Mouse (Mus musculus): ENCODE results near the gene Kcnk3.

Kcnk3 gene

GRCm38 (mm10) chr5:30588301-30588968 lies 465 bp downstream of the Kcnk3 start:
- peak; percentile 54 for DNase-seq (ENCODE audit: low read depth, low spot score)

- DNase-seq (ENCODE audit: low read depth, low spot score) = no peak
Measured at GRCm38 (mm10) chr5:30589069-30589468, 1.1 kb downstream of the Kcnk3 start.

DNA sequence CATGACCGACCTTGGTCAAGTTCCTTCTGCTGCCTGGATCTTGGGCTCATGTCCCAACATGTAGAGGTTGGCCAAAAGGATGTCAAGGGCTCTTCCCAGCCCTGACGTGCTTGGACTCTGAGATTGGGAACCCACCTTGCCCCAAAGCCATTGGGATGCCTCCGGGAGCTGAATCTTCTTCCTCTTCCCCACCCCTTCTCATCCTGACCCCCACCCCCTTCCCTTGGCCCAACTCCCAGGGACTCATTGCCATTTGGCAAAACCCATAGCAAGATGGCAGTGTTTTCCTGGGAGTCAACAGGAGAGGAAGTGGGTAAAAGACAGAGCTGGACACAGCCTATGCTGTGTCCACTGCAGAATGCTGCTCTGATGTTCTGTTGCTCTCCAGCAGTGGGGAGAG lies 1.6 kb downstream of the Kcnk3 start:
- no peak for DNase-seq (ENCODE audit: low read depth, low spot score)

GRCm38 (mm10) chr5:30590231-30590630 lies 2.3 kb downstream of the Kcnk3 start:
- no peak for DNase-seq (ENCODE audit: low read depth, low spot score)

- DNase-seq (ENCODE audit: low read depth, low spot score) = no peak
Measured at GRCm38 (mm10) chr5:30591205-30591731, 3.3 kb downstream of the Kcnk3 start.

- DNase-seq (ENCODE audit: low read depth, low spot score) = no peak
Measured at GRCm38 (mm10) chr5:30591786-30592185, 3.8 kb downstream of the Kcnk3 start.

DNA sequence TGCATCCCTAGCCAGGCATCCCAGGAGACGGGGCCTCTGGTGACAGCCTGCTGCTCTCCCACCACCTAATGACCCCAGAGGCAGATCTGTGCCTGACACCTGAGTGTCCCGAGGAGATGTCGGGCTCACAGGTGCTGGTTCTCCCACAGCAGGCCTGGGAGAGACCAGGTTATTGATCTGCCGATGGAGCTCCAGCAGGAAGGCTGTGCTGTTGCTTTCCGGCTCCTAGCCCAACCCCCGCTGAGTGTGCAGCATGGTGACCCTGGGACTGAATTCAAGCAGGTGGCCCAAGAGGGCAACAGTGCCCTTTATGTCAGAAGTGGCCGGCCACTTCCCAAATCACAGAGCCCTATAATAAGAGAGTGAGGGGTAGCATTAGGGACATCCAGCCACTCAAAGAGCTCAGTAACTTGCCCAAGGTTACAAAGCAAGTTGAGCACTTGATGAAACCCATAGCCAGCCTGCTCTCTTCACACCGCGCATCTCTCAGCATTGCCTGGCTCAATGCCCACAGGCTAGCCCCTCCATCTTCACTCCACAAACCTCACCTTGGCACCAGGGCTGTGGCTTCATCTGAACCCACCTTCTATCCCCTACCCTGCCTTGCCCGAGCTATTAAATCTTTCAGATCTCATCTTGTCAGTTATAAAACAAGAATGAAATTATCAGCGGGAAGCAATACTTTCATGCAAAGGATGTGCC lies 4.5 kb downstream of the Kcnk3 start:
- no peak for DNase-seq (ENCODE audit: low read depth, low spot score)

DNA sequence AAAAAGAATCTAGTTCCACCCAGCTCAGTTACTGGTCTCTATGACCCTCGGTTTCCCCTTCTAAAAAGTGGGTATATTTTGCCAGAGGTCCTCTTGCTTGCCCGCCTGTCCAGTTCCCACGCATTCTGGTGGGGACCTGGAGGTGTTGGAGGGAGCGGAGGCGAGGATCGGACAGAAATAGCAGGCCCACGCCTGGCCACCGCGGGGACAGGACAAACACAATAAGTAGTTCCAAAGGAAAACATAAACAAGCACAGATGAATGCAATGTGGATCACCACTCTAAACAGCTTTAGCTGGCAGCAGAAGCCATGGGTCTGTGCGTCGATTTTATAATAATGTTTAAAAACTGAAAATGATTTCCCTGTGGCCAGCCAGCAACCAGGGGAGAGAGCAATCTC lies 5.4 kb downstream of the Kcnk3 start:
- DNase-seq (ENCODE audit: low read depth, low spot score) = no peak

GRCm38 (mm10) chr5:30593811-30594504 lies 6.0 kb downstream of the Kcnk3 start:
- DNase-seq (ENCODE audit: low read depth, low spot score) = no peak

DNA sequence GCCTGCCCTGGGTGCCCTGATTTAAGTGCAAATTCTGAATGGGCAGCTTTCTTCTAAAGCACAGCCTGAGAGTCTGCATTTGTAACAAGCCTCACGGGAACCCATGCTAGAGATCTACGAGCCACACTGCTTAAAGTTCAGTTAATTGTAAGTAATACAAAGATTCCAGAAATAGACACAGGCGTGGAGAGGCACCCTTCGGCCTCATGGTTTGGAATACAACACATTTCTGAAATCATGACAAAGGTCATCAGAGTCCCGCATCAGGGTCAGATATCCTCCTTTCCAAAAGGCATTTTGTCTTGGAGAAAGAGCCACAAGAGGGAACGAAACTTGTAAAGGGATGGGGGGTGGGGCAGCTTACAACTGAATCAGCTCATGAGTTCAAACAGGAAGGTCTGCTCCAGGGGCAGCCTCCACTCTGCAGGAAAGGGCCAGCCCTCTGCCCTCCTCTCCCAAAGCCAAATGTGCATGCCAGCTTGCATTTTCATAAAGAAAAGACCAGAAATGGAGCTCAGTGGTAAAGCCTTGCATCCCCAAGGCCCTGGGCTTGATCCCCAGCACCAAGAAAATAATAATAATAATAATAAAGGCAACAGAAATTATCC lies 7.1 kb downstream of the Kcnk3 start:
- DNase-seq (ENCODE audit: low read depth, low spot score) = no peak

DNA sequence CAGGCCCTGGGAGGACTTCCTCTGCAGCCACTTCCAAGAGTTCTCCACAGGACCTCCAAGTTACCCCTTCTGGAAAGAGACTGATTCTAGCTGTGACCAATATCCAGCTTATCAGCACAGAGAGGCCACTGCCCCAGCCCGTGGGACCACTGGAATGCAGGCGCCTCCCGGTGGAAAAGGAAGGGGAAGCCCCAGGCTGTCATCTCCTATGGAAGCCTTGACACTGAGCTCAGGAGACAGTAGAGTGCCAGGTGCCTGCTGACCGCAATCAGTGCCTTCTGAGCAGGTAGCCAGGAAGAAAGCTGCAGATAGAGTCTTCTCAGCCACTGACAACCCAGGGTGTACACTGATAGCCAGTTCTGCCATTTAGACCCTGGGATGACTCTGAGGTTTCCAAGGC lies 13.4 kb downstream of the Kcnk3 start:
- no peak for DNase-seq (ENCODE audit: low read depth, low spot score)

DNA sequence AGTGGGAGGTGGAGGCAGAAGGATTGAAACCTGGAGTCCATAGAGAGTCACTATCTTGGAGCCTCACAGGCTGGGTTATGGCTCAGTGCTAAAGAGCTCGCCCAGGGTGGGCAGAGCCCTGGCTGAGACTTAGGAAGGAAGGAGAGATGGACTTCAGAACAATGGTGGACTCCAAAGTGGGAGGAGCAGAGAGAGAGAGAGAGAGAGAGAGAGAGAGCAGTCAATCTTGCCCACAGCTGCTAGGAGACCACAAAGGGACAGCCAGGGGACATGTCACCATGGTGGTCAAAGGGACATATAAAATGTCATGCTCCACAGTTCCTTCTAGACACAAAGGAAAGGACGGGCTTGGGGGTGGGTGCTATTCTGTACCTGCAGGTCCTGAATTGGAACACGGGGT lies 15.3 kb downstream of the Kcnk3 start:
- no peak for DNase-seq (ENCODE audit: low read depth, low spot score)

GRCm38 (mm10) chr5:30603926-30604325 lies 16.0 kb downstream of the Kcnk3 start:
- DNase-seq (ENCODE audit: low read depth, low spot score) = no peak

DNA sequence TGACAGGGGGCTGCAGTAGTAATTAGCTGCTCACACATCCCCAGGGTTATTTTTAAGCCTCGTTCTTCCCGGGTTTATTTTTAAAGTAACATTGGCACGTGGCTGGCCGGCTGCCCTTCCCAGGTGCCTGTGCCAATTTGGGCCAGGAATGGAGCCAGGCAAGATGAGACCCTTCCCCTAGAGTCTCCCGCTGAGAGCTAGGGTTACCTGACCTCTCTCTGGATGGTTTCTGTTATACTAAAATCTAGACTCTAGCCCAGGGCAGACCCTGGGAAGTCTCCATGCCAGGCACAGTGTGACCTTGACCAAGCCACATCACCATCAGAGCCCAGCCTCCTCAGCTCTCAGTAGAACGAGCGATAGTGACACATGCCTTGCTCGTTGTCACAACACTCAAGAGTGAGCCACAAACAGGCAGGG lies 16.8 kb downstream of the Kcnk3 start:
- DNase-seq (ENCODE audit: low read depth, low spot score) = no peak

- no peak for DNase-seq (ENCODE audit: low read depth, low spot score)
Measured at GRCm38 (mm10) chr5:30605649-30606048, 17.7 kb downstream of the Kcnk3 start.

DNA sequence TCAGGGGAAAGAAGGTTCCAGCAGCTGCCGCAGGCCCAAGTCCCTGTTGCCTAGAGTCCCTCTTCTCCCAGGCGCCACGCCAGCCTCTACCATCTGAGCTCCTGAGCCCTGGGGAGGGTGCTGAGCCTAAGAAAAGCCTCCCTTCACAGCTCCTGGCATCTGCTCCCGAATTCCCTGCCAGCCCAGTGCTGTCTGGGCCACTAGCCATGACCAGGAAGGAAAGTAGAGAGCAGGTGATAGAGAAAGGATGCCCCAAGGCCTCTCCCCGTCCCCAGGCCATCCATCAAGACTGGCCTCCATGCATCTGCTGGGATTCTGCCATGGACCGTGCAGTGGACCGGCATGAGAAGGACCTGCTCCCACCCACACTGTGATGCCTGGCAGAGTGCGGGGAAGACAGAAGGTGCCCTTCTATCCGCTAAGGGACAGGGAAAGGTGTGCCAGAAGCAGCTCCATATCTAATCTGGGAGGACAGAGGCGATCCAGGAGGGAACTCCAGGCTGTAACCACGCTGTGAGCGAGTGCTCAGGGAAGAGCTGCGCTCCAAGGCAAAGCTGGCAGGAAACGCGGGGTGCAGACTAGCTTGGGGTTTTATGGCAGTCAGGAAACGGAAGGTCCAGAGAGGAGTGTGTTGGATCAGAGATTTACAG lies 18.6 kb downstream of the Kcnk3 start:
- DNase-seq (ENCODE audit: low read depth, low spot score) = no peak

DNA sequence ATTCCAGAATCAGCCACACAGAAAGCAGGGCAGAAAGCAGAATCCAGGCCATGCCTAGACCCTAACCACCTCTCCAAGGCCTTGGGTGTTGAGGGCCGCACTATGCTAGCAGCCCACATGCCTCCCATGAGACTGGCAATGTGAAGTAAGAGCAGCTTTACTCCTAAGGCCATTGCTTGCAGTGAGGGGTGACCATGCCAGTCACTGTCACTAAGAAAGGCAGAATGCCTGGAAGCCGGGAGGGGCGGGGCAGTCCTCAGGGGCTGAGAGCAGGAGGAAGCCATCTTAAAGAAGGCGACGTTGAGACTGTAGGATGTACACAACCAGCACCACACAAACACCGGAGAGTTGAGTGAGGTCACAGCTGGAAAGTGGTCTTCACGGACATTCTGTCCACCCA lies 21.1 kb downstream of the Kcnk3 start:
- DNase-seq (ENCODE audit: low read depth, low spot score) = no peak

DNA sequence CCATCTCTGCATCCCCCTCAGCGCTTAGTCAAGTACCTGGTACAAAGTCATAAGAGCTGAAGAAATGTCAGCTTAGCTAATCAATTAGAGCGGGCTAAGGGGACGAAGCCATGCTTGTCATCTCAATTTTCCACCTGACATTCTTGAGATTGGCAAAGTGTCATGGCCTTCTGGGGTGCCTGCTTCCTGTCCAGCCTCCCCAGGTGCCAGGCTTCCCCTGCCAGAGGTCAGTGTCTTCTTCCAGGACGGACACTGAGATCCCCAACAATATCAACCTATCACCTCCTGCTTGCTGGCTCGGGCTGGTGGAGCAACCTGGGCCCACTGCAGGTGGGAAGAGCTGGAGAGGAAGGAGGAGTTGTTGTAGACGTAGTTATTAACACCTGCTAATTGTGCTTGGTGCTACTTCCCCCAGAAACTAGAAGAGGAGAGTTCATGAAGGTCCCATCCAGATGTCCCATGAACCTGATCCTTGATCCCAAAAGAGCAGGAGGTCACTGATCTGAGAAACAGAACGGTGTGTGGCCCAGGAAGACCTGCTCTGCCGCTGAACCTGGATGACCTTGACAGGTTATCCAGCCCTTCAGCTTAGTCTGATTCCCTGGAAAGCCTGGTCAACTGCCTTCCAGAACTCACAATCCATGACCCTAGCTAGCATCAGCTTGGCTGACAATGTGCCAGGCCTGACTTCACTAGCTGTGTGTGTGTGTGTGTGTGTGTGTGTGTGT lies 22.1 kb downstream of the Kcnk3 start:
- DNase-seq (ENCODE audit: low read depth, low spot score) = no peak

- DNase-seq (ENCODE audit: low read depth, low spot score) = no peak
Measured at GRCm38 (mm10) chr5:30611091-30611490, 23.1 kb downstream of the Kcnk3 start.

- no peak for DNase-seq (ENCODE audit: low read depth, low spot score)
Measured at GRCm38 (mm10) chr5:30611689-30612088, 23.7 kb downstream of the Kcnk3 start.

- no peak for DNase-seq (ENCODE audit: low read depth, low spot score)
Measured at GRCm38 (mm10) chr5:30612575-30612974, 24.6 kb downstream of the Kcnk3 start.

All from mesoderm, embryonic 11.5 days (tissue).